Mouse (Mus musculus) kidney, postnatal 4 days (tissue): Measurements from ENCODE around the gene H2bfm.
A peak's percentile ranks its signal among the peaks of the same experiment; 100 is the strongest.
"Not testable (repeated sequence)": the region's sequence is repeated elsewhere in the genome, so short reads cannot be mapped to it uniquely, and the experiment has no call there.

Experiments
- DNase-seq, 2 experiments: peaks; one replicate each; pipeline ENCODE4 v3.0.0; 2021; ENCODE audit warnings: mixed read lengths in 2 of 2

The H2bfm gene

GRCm38 (mm10) chrX:136927031-136927430 is at the start of gene H2bfm:
TSS of gene H2bfm (plus strand) at chrX:136927325.
- DNase-seq = no peak

- DNase-seq = peak; percentile 1 to 2
These were observed 31.4 kb upstream of the H2bfm start for GRCm38 (mm10) chrX:136895757-136896156.

- DNase-seq = no peak
These were observed 22.8 kb upstream of the H2bfm start for GRCm38 (mm10) chrX:136904369-136904768.

GRCm38 (mm10) chrX:136925863-136926262 is 1.3 kb upstream of the H2bfm start:
- DNase-seq = no peak

- DNase-seq = no peak
These were observed 10.9 kb downstream of the H2bfm start for GRCm38 (mm10) chrX:136937985-136938384.

- peak; percentile 75 to 90 for DNase-seq
These were observed 30.6 kb downstream of the H2bfm start for GRCm38 (mm10) chrX:136957583-136958279.

GRCm38 (mm10) chrX:136958300-136958699 is 31.2 kb downstream of the H2bfm start:
- not testable (repeated sequence) for DNase-seq

GRCm38 (mm10) chrX:136959688-136960087 is 32.6 kb downstream of the H2bfm start:
- peak; percentile 17 to 52 for DNase-seq

GRCm38 (mm10) chrX:136975397-136975796 is 48.3 kb downstream of the H2bfm start, which contains the start of gene Tmsb15b2:
TSS of gene Tmsb15b2 (minus strand) at chrX:136975497.
- DNase-seq = not testable (repeated sequence)

GRCm38 (mm10) chrX:136976424-136977084 is 49.4 kb downstream of the H2bfm start, which contains the start of the genes Tmsb15l and Tmsb15b1:
TSS of gene Tmsb15l (minus strand) at chrX:136976869.
TSS of gene Tmsb15b1 (minus strand) at chrX:136976874.
- DNase-seq = peak; percentile 69 to 77
